Mouse (Mus musculus): Measurements from ENCODE around the gene Itga9. TPM values are rescaled to one million over a fixed set of nuclear protein-coding genes. Genes with fewer than 3 reads are reported as not detected.

Gene Itga9
- total and polyA plus RNA-seq, 2 experiments from 2014 or later: 10.7 to 61.5 TPM

- TF ChIP-seq EP300 (IDR thresholded peaks at IDR 0.05; ENCODE audit: low read depth) (no peak), CTCF (IDR thresholded peaks at IDR 0.05; ENCODE audit: low read depth) (no peak)
- Histone ChIP-seq H3K4me2 (ENCODE audit: low read depth, low read length) (no peak overlapping the region), H3K36me3 (replicated peaks; ENCODE audit: control insufficient read depth, insufficient read depth, low read length) (peaks cover 28% of the 10 kb centered on the region), H3K4me1 (ENCODE audit: control insufficient read depth, insufficient read depth) (peaks cover 4% of the 10 kb centered on the region), H3K27me3 (ENCODE audit: control insufficient read depth, insufficient read depth, low read length) (no peaks in the 10 kb centered on the region), H3K27ac (ENCODE audit: low read depth) (no peak overlapping the region), H3K9ac (replicated peaks; ENCODE audit: low read depth, low read length) (no peak overlapping the region), H3K9me3 (replicated peaks; ENCODE audit: control insufficient read depth, low read length) (no peaks in the 10 kb centered on the region), H3K4me3 (ENCODE audit: low read depth, low read length) (no peak overlapping the region)
- ATAC-seq (ENCODE audit: insufficient read depth, low read depth) (peak; percentile 24; the same call in 1 of the 2 replicates), DNase-seq (ENCODE audit: low spot score) (no peak)
- WGBS: 61% methylated on average over 1 of the region's 1 CpGs
Observed at GRCm38 (mm10) chr9:118584838-118585237, 21.7 kb upstream of the Itga9 start.

GRCm38 (mm10) chr9:118585998-118586397 lies 20.5 kb upstream of the Itga9 start:
- Histone ChIP-seq H3K36me3 (replicated peaks; ENCODE audit: control insufficient read depth, insufficient read depth, low read length) (peaks cover 17% of the 10 kb centered on the region), H3K27ac (ENCODE audit: low read depth) (no peak overlapping the region), H3K9me3 (replicated peaks; ENCODE audit: control insufficient read depth, low read length) (no peaks in the 10 kb centered on the region), H3K9ac (replicated peaks; ENCODE audit: low read depth, low read length) (no peak overlapping the region), H3K4me1 (ENCODE audit: control insufficient read depth, insufficient read depth) (peaks cover 16% of the 10 kb centered on the region), H3K4me2 (ENCODE audit: low read depth, low read length) (no peak overlapping the region), H3K4me3 (ENCODE audit: low read depth, low read length) (no peak overlapping the region), H3K27me3 (ENCODE audit: control insufficient read depth, insufficient read depth, low read length) (no peaks in the 10 kb centered on the region)
- TF ChIP-seq EP300 (IDR thresholded peaks at IDR 0.05; ENCODE audit: low read depth) (no peak), CTCF (IDR thresholded peaks at IDR 0.05; ENCODE audit: low read depth) (no peak)
- WGBS: 67% methylated on average over 6 of the region's 6 CpGs
- no peak for DNase-seq (ENCODE audit: low spot score)
- ATAC-seq (ENCODE audit: insufficient read depth, low read depth): no peak

GRCm38 (mm10) chr9:118587115-118587514 lies 19.4 kb upstream of the Itga9 start:
- H3K27me3 ChIP-seq (ENCODE audit: control insufficient read depth, insufficient read depth, low read length): no peaks in the 10 kb centered on the region
- H3K4me2 ChIP-seq (ENCODE audit: low read depth, low read length): no peak overlapping the region
- H3K27ac ChIP-seq (ENCODE audit: low read depth): no peak overlapping the region
- H3K9me3 ChIP-seq (replicated peaks; ENCODE audit: control insufficient read depth, low read length): no peaks in the 10 kb centered on the region
- peaks cover 8% of the 10 kb centered on the region; the same call in 1 of the 2 replicates for H3K36me3 ChIP-seq (replicated peaks; ENCODE audit: control insufficient read depth, insufficient read depth, low read length)
- TF ChIP-seq CTCF (IDR thresholded peaks at IDR 0.05; ENCODE audit: low read depth): no peak
- no peak for TF ChIP-seq EP300 (IDR thresholded peaks at IDR 0.05; ENCODE audit: low read depth)
- DNase-seq (ENCODE audit: low spot score): no peak
- H3K4me1 ChIP-seq (ENCODE audit: control insufficient read depth, insufficient read depth): peaks cover 17% of the 10 kb centered on the region
- no peak overlapping the region for H3K4me3 ChIP-seq (ENCODE audit: low read depth, low read length)
- 72% methylated on average over 4 of the region's 4 CpGs for WGBS
- ATAC-seq (ENCODE audit: insufficient read depth, low read depth): no peak
- H3K9ac ChIP-seq (replicated peaks; ENCODE audit: low read depth, low read length): no peak overlapping the region

GRCm38 (mm10) chr9:118589249-118589648 lies 17.2 kb upstream of the Itga9 start:
- no peak overlapping the region for H3K27ac ChIP-seq (ENCODE audit: low read depth)
- H3K4me3 ChIP-seq (ENCODE audit: low read depth, low read length): no peak overlapping the region
- H3K4me1 ChIP-seq (ENCODE audit: control insufficient read depth, insufficient read depth): peaks cover 17% of the 10 kb centered on the region
- H3K27me3 ChIP-seq (ENCODE audit: control insufficient read depth, insufficient read depth, low read length): no peaks in the 10 kb centered on the region
- no peaks in the 10 kb centered on the region for H3K9me3 ChIP-seq (replicated peaks; ENCODE audit: control insufficient read depth, low read length)
- H3K4me2 ChIP-seq (ENCODE audit: low read depth, low read length): no peak overlapping the region
- TF ChIP-seq EP300 (IDR thresholded peaks at IDR 0.05; ENCODE audit: low read depth) (no peak), CTCF (IDR thresholded peaks at IDR 0.05; ENCODE audit: low read depth) (peak; percentile 75)
- no peak overlapping the region for H3K9ac ChIP-seq (replicated peaks; ENCODE audit: low read depth, low read length)
- ATAC-seq (ENCODE audit: insufficient read depth, low read depth) (no peak; the same call in 1 of the 2 replicates), DNase-seq (ENCODE audit: low spot score) (peak; percentile 64)
- 11% methylated on average over 3 of the region's 3 CpGs for WGBS
- no peaks in the 10 kb centered on the region for H3K36me3 ChIP-seq (replicated peaks; ENCODE audit: control insufficient read depth, insufficient read depth, low read length)

GRCm38 (mm10) chr9:118590230-118590629 lies 16.3 kb upstream of the Itga9 start:
- Histone ChIP-seq H3K4me3 (ENCODE audit: low read depth, low read length) (no peak overlapping the region), H3K9me3 (replicated peaks; ENCODE audit: control insufficient read depth, low read length) (no peaks in the 10 kb centered on the region), H3K27me3 (ENCODE audit: control insufficient read depth, insufficient read depth, low read length) (no peaks in the 10 kb centered on the region), H3K4me1 (ENCODE audit: control insufficient read depth, insufficient read depth) (peaks cover 21% of the 10 kb centered on the region), H3K4me2 (ENCODE audit: low read depth, low read length) (0 out of 2 replicates have a peak overlapping the region, but pooled peaks have one; percentile 6), H3K27ac (ENCODE audit: low read depth) (peak overlapping the region; percentile 65), H3K9ac (replicated peaks; ENCODE audit: low read depth, low read length) (0 out of 2 replicates have a peak overlapping the region, but pooled peaks have one; percentile 4), H3K36me3 (replicated peaks; ENCODE audit: control insufficient read depth, insufficient read depth, low read length) (no peaks in the 10 kb centered on the region)
- DNase-seq (ENCODE audit: low spot score): peak; percentile 75
- TF ChIP-seq EP300 (IDR thresholded peaks at IDR 0.05; ENCODE audit: low read depth) (peak; percentile 78; the same call in 1 of the 2 replicates), CTCF (IDR thresholded peaks at IDR 0.05; ENCODE audit: low read depth) (no peak)
- ATAC-seq (ENCODE audit: insufficient read depth, low read depth): peak; percentile 70
- 8% methylated on average over 7 of the region's 7 CpGs for WGBS

GRCm38 (mm10) chr9:118591633-118592032 lies 14.9 kb upstream of the Itga9 start:
- Histone ChIP-seq H3K4me2 (ENCODE audit: low read depth, low read length) (no peak overlapping the region), H3K4me3 (ENCODE audit: low read depth, low read length) (no peak overlapping the region), H3K36me3 (replicated peaks; ENCODE audit: control insufficient read depth, insufficient read depth, low read length) (no peaks in the 10 kb centered on the region), H3K9me3 (replicated peaks; ENCODE audit: control insufficient read depth, low read length) (no peaks in the 10 kb centered on the region), H3K9ac (replicated peaks; ENCODE audit: low read depth, low read length) (no peak overlapping the region), H3K27me3 (ENCODE audit: control insufficient read depth, insufficient read depth, low read length) (no peaks in the 10 kb centered on the region), H3K27ac (ENCODE audit: low read depth) (no peak overlapping the region), H3K4me1 (ENCODE audit: control insufficient read depth, insufficient read depth) (peaks cover 21% of the 10 kb centered on the region)
- no peak for DNase-seq (ENCODE audit: low spot score)
- WGBS: 87% methylated on average over 6 of the region's 6 CpGs
- TF ChIP-seq EP300 (IDR thresholded peaks at IDR 0.05; ENCODE audit: low read depth) (no peak), CTCF (IDR thresholded peaks at IDR 0.05; ENCODE audit: low read depth) (no peak)
- no peak for ATAC-seq (ENCODE audit: insufficient read depth, low read depth)

All from heart, postnatal 0 days (tissue).